Mouse (Mus musculus): Measurements from ENCODE around the gene Lamc3.
A peak's percentile ranks its signal among the peaks of the same experiment; 100 is the strongest.
"Not testable (repeated sequence)": the region's sequence is repeated elsewhere in the genome, so short reads cannot be mapped to it uniquely, and the experiment has no call there.

The Lamc3 gene

GRCm38 (mm10) chr2:31876446-31876845 lies 10.6 kb upstream of the Lamc3 start:
- no peak for DNase-seq (ENCODE audit: low spot score in 2 of 2)

DNA sequence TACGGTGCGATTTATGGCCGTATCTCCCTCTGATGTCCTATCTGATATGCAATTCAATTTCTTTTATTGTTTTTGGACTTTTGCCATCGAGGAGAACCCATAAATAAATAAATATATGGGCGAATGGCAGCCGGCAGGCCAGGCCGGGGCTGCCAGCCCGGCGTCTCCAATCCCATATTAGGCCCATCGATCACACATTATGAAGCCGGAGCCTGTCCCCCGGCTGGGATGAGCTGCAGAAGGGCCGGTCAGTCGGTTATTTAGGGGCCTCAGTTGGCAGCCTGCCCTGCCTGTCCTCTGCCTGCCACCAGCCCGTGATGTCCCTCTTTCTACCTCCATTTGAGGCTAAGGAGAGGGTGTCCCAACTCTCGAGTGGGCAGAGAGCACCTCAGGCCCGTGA lies 8.5 kb upstream of the Lamc3 start:
- no peak for DNase-seq (ENCODE audit: low spot score in 2 of 2)

DNA sequence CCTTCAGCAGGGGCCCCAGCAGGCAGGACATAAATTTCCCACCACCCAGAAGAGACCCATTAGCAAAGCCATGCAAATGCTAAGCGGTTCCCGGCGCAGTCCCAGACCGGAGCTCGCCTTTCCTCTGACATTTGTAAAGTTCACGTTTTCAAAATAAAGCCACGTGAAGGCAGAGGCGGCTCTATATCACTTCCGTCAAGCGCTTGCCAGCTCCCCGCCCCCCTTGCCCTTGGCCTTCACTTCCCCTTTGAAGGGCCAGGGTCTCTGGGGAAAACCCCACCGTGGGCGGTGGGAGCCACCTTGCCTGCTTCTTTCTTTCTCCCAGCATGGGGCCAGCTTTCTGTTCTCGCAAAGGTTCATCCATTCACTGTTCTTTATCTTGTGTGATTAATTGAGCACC lies 6.2 kb upstream of the Lamc3 start:
- DNase-seq (ENCODE audit: low spot score in 2 of 2), result peak in 1 of 2 experiments; percentile 76

GRCm38 (mm10) chr2:31883061-31883460 lies 4.0 kb upstream of the Lamc3 start:
- DNase-seq (ENCODE audit: low spot score in 2 of 2), result no peak

GRCm38 (mm10) chr2:31884806-31885205 lies 2.3 kb upstream of the Lamc3 start:
- peak in 1 of 2 experiments; percentile 44 for DNase-seq (ENCODE audit: low spot score in 2 of 2)

GRCm38 (mm10) chr2:31888871-31889270 lies 1.8 kb downstream of the Lamc3 start:
- no peak for DNase-seq (ENCODE audit: low spot score in 2 of 2)

DNA sequence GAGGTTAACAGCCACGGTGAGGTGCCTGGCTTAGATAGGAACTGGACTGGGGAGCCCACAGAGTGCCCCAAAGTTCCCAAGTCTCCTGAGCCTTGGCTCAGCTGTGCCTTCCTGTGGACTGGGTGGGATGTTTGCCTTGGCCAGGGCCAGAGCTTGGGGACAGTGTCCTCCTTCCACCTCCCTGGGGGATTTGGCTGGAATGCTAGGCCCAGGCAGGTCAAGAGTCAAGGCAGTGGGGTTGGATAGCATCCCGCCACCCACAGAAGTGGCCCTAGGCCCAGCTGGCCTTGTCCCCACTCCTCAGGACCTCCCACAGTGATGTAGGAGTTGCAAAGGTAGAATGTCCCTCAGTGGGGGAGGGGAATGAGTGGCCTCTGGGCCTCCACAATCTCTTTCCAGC lies 4.1 kb downstream of the Lamc3 start:
- no peak for DNase-seq (ENCODE audit: low spot score in 2 of 2)

- DNase-seq (ENCODE audit: low spot score in 2 of 2), result no peak
These were observed 6.1 kb downstream of the Lamc3 start for GRCm38 (mm10) chr2:31893110-31893669.

DNA sequence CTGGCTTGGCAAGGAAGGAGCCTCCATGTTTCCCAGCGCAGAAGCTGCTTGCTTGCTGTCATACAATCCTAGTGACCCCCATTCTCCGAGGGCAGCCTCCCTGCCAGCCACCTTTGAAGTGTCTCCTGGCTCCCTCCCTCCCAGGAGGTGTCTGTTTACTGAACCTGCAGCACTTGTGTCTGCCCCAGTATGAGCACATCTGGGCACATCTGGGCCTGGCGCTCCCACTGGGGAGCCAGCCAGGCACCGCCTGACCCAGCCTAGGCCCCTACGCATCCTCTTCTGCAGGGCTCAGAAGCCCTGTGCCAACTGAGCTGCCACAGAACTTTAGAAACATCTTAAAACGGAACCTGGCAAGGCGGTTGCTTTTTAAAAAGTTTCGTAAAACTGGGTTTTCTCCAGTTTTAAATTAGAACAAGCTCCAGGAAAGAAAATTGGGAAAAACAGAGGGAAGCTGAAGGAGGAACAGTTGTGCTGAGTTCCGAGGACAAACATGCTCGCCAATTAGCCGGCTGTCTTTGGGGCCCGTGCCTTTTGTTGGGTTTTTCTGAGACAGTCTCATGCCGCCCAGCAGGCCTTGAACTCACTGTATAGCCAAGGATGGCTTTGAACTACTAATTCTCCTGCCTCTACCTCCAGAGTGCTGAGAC lies 7.3 kb downstream of the Lamc3 start:
- no peak for DNase-seq (ENCODE audit: low spot score in 2 of 2)

- DNase-seq (ENCODE audit: low spot score in 2 of 2), result no peak
These were observed 13.8 kb downstream of the Lamc3 start for GRCm38 (mm10) chr2:31900932-31901331.

GRCm38 (mm10) chr2:31901659-31902362 lies 14.7 kb downstream of the Lamc3 start:
- no peak for DNase-seq (ENCODE audit: low spot score in 2 of 2)

- no peak for DNase-seq (ENCODE audit: low spot score in 2 of 2)
These were observed 17.0 kb downstream of the Lamc3 start for GRCm38 (mm10) chr2:31904089-31904488.

- no peak for DNase-seq (ENCODE audit: low spot score in 2 of 2)
These were observed 17.5 kb downstream of the Lamc3 start for GRCm38 (mm10) chr2:31904622-31905021.

DNA sequence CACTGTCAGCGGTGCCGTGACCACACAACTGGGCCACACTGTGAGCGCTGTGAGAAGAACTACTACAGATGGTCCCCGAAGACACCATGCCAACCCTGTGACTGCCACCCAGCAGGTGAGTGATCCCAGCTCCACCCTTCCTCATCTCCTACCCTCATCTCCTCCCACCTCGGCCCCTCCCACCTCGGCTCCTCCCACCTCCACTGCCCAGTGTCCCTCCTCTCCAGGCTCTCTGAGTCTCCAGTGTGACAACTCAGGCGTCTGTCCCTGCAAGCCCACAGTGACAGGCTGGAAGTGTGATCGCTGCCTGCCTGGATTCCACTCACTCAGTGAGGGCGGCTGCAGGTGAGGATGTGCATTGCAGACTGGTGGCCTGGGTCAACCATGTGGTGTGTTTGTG lies 18.6 kb downstream of the Lamc3 start:
- DNase-seq (ENCODE audit: low spot score in 2 of 2), result no peak

DNA sequence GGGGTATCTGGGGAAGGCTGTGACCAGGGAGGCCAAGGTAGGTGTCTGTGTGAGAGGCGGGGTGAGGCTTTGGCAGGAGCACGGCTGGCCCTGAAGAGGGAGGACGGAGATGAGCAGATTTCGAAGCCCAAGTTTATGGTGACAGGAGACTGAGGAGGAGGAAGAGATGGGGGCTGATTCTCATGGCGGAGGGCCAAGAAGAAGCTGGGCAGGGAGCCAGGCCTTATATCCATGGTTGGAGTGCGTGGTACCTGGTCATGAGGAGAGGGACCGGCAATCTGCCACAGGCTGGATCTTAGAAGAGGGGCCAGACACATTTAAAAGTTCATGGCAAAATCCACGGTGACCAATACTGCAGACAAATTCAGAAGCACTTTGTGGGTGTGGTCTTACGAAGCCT lies 19.3 kb downstream of the Lamc3 start:
- no peak for DNase-seq (ENCODE audit: low spot score in 2 of 2)

GRCm38 (mm10) chr2:31912575-31912974 lies 25.5 kb downstream of the Lamc3 start:
- no peak for DNase-seq (ENCODE audit: low spot score in 2 of 2)

GRCm38 (mm10) chr2:31914213-31914612 lies 27.1 kb downstream of the Lamc3 start:
- DNase-seq (ENCODE audit: low spot score in 2 of 2), result not testable (repeated sequence)

DNA sequence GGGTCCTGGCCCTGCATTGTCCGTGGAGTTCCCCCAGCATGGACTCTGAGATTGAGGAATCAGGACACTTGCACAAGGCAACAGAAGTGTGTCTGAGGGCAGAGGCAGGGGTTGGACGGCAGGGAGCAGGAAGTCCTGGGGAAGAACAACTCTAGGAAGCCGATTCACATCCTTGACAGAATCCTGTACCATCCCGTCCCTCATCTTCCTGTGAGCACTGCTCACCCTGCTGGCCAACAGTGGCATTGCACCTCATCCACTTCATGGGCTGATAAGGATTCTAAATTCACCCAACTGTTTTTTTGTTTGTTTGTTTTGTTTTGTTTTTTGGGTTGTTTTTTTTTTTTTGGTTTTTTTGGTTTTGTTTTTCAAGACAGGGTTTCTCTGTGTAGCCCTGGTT lies 28.0 kb downstream of the Lamc3 start:
- DNase-seq (ENCODE audit: low spot score in 2 of 2), result peak; percentile 52 to 64

DNA sequence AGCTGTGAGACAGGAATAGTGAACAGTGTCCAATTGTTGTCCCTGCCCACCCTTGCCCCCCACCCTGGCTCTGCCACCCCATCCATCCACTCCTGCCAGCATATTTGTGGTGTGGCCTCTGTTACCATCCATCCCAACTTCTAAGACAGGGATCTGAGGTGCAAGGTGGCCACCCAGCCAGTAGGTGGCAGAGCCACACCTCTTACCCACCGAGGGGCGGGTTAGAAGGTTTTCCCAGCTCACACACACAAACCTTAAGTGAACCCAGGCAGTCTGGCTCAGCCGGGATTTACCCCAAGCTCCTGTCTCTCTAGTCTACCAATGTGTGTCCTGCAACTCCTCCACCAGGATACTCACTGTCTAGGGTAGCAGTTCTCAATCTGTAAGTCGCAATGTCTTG lies 30.5 kb downstream of the Lamc3 start:
- DNase-seq (ENCODE audit: low spot score in 2 of 2), result peak in 1 of 2 experiments; percentile 16

- DNase-seq (ENCODE audit: low spot score in 2 of 2), result no peak
These were observed 36.6 kb downstream of the Lamc3 start for GRCm38 (mm10) chr2:31923645-31924044.

DNA sequence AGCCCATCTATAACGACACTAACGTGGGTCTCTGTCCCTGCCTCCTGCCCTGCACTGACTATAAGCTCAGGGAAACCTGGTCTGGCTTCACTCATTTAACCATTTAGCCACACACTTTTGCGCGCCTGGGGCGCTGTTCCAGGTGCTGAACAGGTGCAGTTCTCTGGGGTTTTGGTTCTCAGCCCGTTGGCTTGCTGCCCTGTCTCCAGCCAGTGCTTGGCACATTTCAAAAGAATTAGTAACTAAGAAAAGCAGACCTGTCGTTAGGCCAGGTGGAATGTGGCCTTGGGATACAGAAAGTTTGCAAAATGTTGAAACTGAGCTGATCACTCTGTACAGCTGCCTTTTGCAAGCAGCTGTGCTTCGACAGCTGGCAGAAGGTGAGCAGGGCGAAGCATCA lies 37.7 kb downstream of the Lamc3 start:
- DNase-seq (ENCODE audit: low spot score in 2 of 2), result no peak

- no peak for DNase-seq (ENCODE audit: low spot score in 2 of 2)
These were observed 38.8 kb downstream of the Lamc3 start for GRCm38 (mm10) chr2:31925936-31926335.

DNA sequence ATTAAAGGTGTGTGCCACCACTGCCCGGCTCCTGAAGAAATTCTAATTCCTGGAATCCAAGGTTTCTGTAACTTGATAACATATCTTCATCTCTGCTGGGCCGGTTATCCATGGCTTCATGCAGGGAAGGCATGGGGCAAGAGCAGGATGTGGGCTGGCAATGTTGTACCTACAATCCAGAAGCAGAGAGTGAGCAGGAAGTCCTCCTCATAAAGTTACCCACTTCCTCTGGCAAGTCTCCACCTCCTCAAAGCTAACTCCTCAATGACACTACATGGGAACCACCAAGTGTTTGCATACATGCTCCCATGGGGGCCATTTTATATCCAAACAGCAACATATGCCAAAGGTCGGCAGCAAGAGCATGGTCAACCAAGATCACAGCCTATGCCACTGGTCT lies 42.6 kb downstream of the Lamc3 start:
- DNase-seq (ENCODE audit: low spot score in 2 of 2), result no peak

All from natural killer cell, adult 2 months (primary cell).